Mouse (Mus musculus) layer of hippocampus, adult 18-20 months (tissue): Measurements from ENCODE around the gene Dpp9. TPM values are rescaled to one million over a fixed set of nuclear protein-coding genes. Genes with fewer than 3 reads are reported as not detected.
A peak's percentile ranks its signal among the peaks of the same experiment; 100 is the strongest.
"Not testable (repeated sequence)": the region's sequence is repeated elsewhere in the genome, so short reads cannot be mapped to it uniquely, and the experiment has no call there.

Source experiments
- DNase-seq, 2 experiments: peaks; one replicate each; pipeline ENCODE4 v3.0.0; 2022; ENCODE audit warnings: low spot score in 2 of 2
- long read RNA-seq: library from polyadenylated mRNA; stranded (forward); transcript quantifications from one replicate; pipeline ENCODE4 v2.0.0, GENCODE M21; 2021
- total RNA-seq, 2 experiments: library from RNA; stranded (reverse); gene quantifications; 2 replicates each; pipeline ENCODE4 v1.2.3; 2021

Gene Dpp9
- total RNA-seq: 10 to 100 TPM; 61.7 to 63.8 TPM
- long read RNA-seq, transcript Dpp9-201 (21 exons, 3,374 nt): major isoform, 32 of 96 reads
- long read RNA-seq, partial matches to known transcripts: 16 of 96 reads
- long read RNA-seq, other reads (novel, unspliced or antisense): 48 of 96 reads

GRCm38 (mm10) chr17:56218377-56219191 is at the start of gene Dpp9:
Gene Dpp9 (minus strand): TSS chr17:56218905.
- peak; percentile 91 to 95 for DNase-seq

- DNase-seq: peak in 1 of 2 experiments; percentile 72
These were observed 47.6 kb upstream of the Dpp9 start for GRCm38 (mm10) chr17:56266271-56266670.

GRCm38 (mm10) chr17:56265869-56266268 is 47.2 kb upstream of the Dpp9 start:
- no peak for DNase-seq

GRCm38 (mm10) chr17:56265011-56265410 is 46.3 kb upstream of the Dpp9 start:
- no peak for DNase-seq

- peak; percentile 71 to 90 for DNase-seq
These were observed 45.3 kb upstream of the Dpp9 start for GRCm38 (mm10) chr17:56264020-56264419.

GRCm38 (mm10) chr17:56262645-56263094 is 44.0 kb upstream of the Dpp9 start:
- no peak for DNase-seq

- no peak for DNase-seq
These were observed 42.5 kb upstream of the Dpp9 start for GRCm38 (mm10) chr17:56261166-56261565.

- no peak for DNase-seq
These were observed 40.8 kb upstream of the Dpp9 start for GRCm38 (mm10) chr17:56259301-56260037.

- DNase-seq: not testable (repeated sequence)
These were observed 40.1 kb upstream of the Dpp9 start for GRCm38 (mm10) chr17:56258812-56259211.

- not testable (repeated sequence) for DNase-seq
These were observed 39.6 kb upstream of the Dpp9 start for GRCm38 (mm10) chr17:56258269-56258668.

GRCm38 (mm10) chr17:56257181-56257894 is 38.6 kb upstream of the Dpp9 start:
- DNase-seq: no peak

GRCm38 (mm10) chr17:56256239-56256881 is 37.7 kb upstream of the Dpp9 start, which contains the start of gene Fem1a:
Gene Fem1a (plus strand): TSS chr17:56256810.
- DNase-seq: peak; percentile 97 to 98

GRCm38 (mm10) chr17:56255863-56256238 is 37.1 kb upstream of the Dpp9 start:
- peak; percentile 98 to 100 for DNase-seq

GRCm38 (mm10) chr17:56255429-56255828 is 36.7 kb upstream of the Dpp9 start:
- peak; percentile 61 to 75 for DNase-seq

GRCm38 (mm10) chr17:56254695-56255094 is 36.0 kb upstream of the Dpp9 start:
- DNase-seq: no peak

GRCm38 (mm10) chr17:56251136-56251829 is 32.6 kb upstream of the Dpp9 start:
- peak; percentile 65 to 87 for DNase-seq

GRCm38 (mm10) chr17:56245608-56246007 is 26.9 kb upstream of the Dpp9 start:
- no peak for DNase-seq

- DNase-seq: peak; percentile 70 to 84
These were observed 23.1 kb upstream of the Dpp9 start for GRCm38 (mm10) chr17:56241541-56242401.
